Mouse (Mus musculus): ENCODE measurements around the gene Clec3b. TPM values are rescaled to one million over a fixed set of nuclear protein-coding genes. Genes with fewer than 3 reads are reported as not detected.
A peak's percentile ranks its signal among the peaks of the same experiment; 100 is the strongest.

Clec3b gene
- polyA plus RNA-seq, 1 experiment from 2014 or later, result not detected

DNA sequence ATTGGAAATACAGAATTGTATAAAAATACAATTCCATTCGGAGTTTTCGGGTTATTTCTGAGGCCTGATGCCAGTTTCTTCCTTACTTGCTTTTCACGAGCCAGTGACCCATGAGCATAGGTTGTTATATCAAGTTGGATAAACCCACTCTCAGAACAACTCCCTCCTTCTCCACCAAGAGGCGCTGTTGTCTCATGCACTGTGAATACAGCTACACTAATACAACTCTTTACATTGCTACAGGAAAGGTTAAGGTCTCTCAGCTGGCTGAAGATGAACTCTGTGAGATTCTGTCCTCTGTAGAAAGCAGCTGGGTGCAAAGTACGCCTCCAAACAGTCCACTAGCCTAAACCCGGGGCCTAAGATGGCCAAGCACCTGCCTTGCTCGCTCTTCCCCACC is 8.6 kb downstream of the Clec3b start:
- H3K4me1 ChIP-seq (replicated peaks), result peaks cover 9% of the 10 kb centered on the region
- 60% methylated on average over 7 of the region's 7 CpGs for WGBS

DNA sequence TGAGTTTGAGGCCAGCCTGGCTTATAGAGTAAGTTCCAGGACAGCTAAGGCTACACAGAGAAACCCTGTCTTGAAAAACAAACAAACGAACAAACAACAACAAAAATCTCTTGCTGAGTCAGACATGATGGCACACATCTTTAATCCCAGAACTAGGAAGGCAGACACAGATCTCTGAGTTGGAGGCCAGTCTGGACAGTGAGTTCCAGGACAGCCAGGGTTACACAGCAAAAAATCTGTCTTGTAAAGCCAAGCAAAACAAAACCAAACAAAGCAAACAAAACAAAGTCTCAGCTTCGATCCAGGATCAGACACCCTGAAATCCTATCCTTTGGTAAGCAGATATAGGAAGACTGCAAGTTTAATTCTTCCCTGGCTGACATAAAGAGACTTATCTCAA is 11.0 kb downstream of the Clec3b start:
- no peak overlapping the region for H3K27ac ChIP-seq
- no peaks in the 10 kb centered on the region for H3K9me3 ChIP-seq
- H3K36me3 ChIP-seq, result no peaks in the 10 kb centered on the region
- DNase-seq (ENCODE audit: low spot score), result no peak
- H3K4me3 ChIP-seq, result no peak overlapping the region
- 78% methylated on average over 2 of the region's 2 CpGs for WGBS
- peaks cover 4% of the 10 kb centered on the region for H3K4me1 ChIP-seq (replicated peaks)
- peaks cover under 1% of the 10 kb centered on the region for H3K27me3 ChIP-seq (ENCODE audit: insufficient read depth, poor library complexity, severe bottlenecking)

More for the DNA sequence above, 8.6 kb downstream of the Clec3b start:
- Histone ChIP-seq H3K27ac (no peak overlapping the region), H3K4me3 (no peak overlapping the region), H3K36me3 (no peaks in the 10 kb centered on the region), H3K27me3 (ENCODE audit: insufficient read depth, poor library complexity, severe bottlenecking) (peaks cover 8% of the 10 kb centered on the region), H3K9me3 (no peaks in the 10 kb centered on the region)
- peak; percentile 54 for DNase-seq (ENCODE audit: low spot score)

DNA sequence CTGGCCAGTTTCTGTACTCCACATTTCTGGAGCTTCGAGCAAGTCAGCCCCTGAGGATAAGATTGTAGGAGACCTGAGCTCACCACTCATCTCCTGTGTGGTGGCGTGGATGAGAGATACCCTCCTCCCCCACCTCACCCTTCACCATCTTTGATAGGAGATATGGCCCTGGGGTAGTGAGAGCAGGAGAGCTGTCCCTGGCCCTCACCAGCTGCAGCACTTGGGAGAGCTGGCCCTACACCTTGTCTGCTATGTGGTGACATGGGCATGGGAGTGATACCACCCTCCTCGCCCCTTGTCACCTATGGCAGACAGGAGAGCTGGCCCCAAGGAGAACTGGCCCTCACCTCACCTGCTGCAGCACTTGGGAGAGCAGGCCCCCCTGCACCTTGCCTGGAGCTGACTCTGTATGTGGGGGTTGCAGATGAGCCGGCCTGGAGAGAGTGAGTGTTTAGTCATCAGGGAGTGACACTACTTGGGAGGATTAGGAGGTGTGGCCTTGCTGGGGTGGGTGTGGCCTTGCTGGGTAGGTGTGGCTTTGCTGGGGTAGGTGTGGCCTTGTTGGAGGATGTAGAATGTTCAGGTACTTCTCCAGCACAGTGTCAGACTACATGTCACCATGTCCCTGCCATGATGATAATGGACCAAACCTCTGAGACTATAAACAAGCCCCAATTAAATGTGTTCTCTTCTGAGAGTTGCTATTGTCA is 12.4 kb downstream of the Clec3b start:
- Histone ChIP-seq H3K27me3 (ENCODE audit: insufficient read depth, poor library complexity, severe bottlenecking) (no peaks in the 10 kb centered on the region; the same call in 1 of the 2 replicates), H3K4me3 (no peak overlapping the region), H3K4me1 (replicated peaks) (no peaks in the 10 kb centered on the region), H3K9me3 (no peaks in the 10 kb centered on the region), H3K27ac (no peak overlapping the region), H3K36me3 (no peaks in the 10 kb centered on the region)
- WGBS, result 82% methylated on average over 4 of the region's 4 CpGs
- DNase-seq (ENCODE audit: low spot score), result no peak

DNA sequence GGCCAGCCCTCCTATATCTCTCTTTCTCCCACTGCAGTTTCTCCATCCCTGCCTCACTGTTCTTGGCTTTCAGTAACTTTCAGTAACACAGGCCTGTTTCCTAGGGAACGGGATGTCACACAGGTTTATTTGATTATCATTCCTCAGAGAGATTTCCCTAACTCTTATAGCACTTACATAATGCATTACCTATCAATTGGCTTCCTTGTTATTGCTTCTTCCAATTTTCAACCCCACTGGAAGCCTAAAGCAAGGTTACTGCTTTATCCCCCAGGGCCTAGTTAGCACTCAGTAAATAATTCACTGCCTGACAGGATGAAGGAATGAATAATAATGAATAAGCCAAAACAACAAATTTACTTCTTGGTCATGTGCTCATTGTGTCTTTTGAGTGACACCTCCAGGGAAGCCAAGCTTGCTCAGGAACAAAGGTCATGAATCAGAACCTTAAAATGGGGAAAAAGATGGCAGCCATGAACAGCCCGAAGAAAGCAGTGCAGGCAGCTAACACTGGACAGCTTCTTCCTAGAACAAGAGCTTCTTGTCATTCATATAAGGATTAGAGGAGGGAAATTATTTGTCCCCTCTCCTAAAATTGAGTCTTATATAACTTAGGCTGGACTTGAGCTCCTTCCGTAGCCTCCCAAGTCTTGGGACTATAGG is 15.2 kb downstream of the Clec3b start:
- Histone ChIP-seq H3K9me3 (no peaks in the 10 kb centered on the region), H3K4me3 (no peak overlapping the region), H3K27ac (no peak overlapping the region), H3K4me1 (replicated peaks) (no peaks in the 10 kb centered on the region), H3K27me3 (ENCODE audit: insufficient read depth, poor library complexity, severe bottlenecking) (no peaks in the 10 kb centered on the region), H3K36me3 (no peaks in the 10 kb centered on the region)
- DNase-seq (ENCODE audit: low spot score), result no peak
- WGBS, result 86% methylated on average over 3 of the region's 3 CpGs

DNA sequence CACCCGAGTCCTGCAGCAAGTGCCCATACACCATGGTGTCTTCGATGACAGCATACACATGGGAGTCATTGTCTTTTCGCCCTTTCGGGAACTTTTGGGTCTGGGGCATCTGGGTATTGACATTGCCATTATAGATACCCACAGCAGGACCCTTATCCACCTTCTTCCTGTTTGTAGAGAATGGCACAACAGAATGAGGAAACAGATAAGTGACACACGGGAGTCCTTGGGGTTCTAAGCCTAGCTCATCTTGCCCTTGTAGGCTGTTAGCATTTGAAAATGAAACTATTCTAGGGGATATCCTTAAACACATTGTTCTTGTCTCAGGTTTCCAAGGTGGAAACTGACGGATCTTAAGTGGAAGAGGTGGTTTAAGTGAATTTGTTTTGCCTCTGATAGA is 23.0 kb downstream of the Clec3b start:
- Histone ChIP-seq H3K4me1 (replicated peaks) (no peaks in the 10 kb centered on the region; the same call in 1 of the 2 replicates), H3K27me3 (ENCODE audit: insufficient read depth, poor library complexity, severe bottlenecking) (no peaks in the 10 kb centered on the region), H3K9me3 (no peaks in the 10 kb centered on the region), H3K36me3 (no peaks in the 10 kb centered on the region), H3K4me3 (no peak overlapping the region), H3K27ac (no peak overlapping the region)
- DNase-seq (ENCODE audit: low spot score), result no peak
- WGBS, result 88% methylated on average over 6 of the region's 6 CpGs

DNA sequence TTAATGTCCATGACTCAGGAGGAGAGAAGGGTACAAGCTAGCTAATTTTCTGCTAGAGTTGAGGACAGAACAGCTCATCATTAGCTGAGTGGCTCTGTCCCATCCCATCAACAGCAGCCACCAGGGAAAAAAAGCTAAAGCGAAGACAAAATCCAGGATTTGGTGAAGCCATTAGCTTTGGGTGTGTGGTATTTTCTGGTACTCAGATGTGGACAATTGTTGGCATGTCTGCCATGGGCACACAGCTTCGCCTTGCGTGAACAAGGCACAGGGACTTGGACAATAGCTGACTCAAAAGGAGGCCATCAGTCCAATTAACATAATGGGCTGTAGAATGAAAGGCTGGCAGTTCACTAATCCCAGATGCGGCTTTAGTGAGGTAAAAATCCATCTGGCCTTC is 23.6 kb downstream of the Clec3b start:
- Histone ChIP-seq H3K4me3 (no peak overlapping the region), H3K27me3 (ENCODE audit: insufficient read depth, poor library complexity, severe bottlenecking) (no peaks in the 10 kb centered on the region), H3K36me3 (no peaks in the 10 kb centered on the region), H3K4me1 (replicated peaks) (no peaks in the 10 kb centered on the region; the same call in 1 of the 2 replicates), H3K27ac (no peak overlapping the region), H3K9me3 (no peaks in the 10 kb centered on the region)
- no peak for DNase-seq (ENCODE audit: low spot score)
- 71% methylated on average over 4 of the region's 4 CpGs for WGBS

DNA sequence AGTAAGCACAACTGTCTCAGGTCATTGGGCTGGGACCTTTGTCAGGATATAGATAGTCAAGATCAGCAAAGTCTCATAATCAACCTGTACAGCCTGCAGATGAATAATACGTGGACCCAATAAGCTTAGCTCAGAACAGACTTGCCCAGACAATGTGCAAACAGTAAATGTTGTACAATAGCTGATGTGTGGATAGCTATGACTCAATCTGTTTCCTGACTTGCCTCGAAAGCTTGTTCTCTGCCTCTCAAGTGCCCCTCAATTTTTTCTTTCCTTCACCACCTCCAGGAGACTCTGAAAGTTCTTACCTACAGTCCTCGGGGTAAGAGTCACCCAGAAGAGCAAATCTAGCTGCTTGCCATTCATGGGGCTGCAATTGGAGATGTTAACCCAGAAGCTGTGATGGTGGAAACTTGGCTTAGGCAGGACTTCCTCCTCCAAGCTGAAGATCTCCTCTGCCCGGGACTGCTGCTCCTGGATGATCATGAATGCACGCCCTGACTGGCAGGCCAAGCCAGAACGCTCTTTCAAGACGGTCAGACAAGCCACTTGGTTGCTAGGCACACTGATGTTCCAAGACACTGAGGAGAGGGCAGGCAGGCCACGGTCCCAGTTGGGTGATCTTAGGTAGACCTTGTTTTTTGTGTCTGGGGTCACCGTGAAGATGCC is 26.8 kb downstream of the Clec3b start:
- H3K4me3 ChIP-seq, result no peak overlapping the region
- no peaks in the 10 kb centered on the region for H3K9me3 ChIP-seq
- no peak overlapping the region for H3K27ac ChIP-seq
- 89% methylated on average over 9 of the region's 9 CpGs for WGBS
- no peaks in the 10 kb centered on the region for H3K36me3 ChIP-seq
- no peaks in the 10 kb centered on the region for H3K27me3 ChIP-seq (ENCODE audit: insufficient read depth, poor library complexity, severe bottlenecking)
- no peaks in the 10 kb centered on the region; the same call in 1 of the 2 replicates for H3K4me1 ChIP-seq (replicated peaks)
- DNase-seq (ENCODE audit: low spot score), result no peak

DNA sequence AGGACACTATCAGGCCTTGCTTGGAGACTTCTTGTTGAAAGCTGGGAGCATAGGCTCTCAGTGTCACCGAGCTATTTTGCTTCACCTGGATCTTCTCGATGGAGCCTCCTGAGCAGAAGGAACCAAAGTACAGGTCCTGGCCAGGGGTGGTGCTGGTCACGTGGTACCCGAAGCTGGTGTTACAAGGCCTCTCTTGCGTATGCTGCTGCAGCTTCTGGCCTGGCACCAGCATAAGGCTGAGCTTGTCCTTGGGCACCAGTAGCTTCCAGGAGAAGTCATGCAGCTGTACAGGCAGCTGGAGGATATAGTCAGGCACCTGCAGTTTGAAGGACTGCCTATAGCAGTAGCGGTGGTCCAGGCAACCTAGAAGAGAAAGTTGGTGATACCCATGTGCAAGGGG is 29.3 kb downstream of the Clec3b start:
- no peak for DNase-seq (ENCODE audit: low spot score)
- Histone ChIP-seq H3K27ac (no peak overlapping the region), H3K4me3 (no peak overlapping the region), H3K4me1 (replicated peaks) (no peaks in the 10 kb centered on the region), H3K27me3 (ENCODE audit: insufficient read depth, poor library complexity, severe bottlenecking) (no peaks in the 10 kb centered on the region), H3K36me3 (no peaks in the 10 kb centered on the region), H3K9me3 (no peaks in the 10 kb centered on the region)
- 94% methylated on average over 6 of the region's 6 CpGs for WGBS

DNA sequence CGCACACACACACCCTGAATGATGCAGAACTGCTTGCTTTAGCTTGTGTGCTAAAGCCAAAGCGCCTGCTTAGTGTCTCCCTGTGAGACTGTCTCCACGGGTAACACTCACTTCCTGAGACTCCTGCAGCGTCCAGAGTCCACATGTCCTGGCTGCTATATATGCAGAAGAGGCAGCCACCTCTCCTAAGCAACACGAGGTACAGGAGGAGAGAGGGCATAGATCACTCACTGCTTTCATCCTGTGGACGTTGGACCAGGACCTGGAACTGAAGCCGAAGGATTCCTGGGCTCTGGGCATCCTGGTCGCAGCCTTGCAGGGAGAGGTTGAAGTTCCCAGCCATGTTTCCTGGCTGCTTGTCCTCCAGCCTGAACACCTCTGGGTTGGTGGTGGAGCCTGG is 32.5 kb downstream of the Clec3b start:
- Histone ChIP-seq H3K27me3 (ENCODE audit: insufficient read depth, poor library complexity, severe bottlenecking) (no peaks in the 10 kb centered on the region), H3K4me1 (replicated peaks) (no peaks in the 10 kb centered on the region), H3K27ac (no peak overlapping the region), H3K9me3 (no peaks in the 10 kb centered on the region), H3K4me3 (no peak overlapping the region), H3K36me3 (no peaks in the 10 kb centered on the region)
- 81% methylated on average over 8 of the region's 8 CpGs for WGBS
- no peak for DNase-seq (ENCODE audit: low spot score)

DNA sequence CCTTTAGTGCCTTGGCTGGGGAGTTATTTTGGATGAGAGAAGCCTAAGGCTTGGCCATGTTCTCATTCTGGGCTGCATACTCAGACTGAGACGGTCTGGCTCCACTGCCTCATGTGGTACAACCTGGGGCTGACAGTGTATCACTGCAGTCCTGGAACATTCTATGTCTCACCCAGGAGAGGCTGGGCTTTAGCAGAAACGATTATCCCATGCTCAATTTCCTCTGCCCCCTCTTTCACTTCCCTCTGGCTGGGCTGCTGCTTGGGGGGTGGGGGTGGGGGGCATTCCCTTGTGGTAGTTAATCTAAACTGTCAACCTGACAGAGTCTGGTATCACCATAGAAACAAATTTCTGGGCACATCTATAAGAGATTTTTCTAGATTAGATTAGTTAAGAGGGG is 34.8 kb downstream of the Clec3b start:
- Histone ChIP-seq H3K27ac (no peak overlapping the region), H3K27me3 (ENCODE audit: insufficient read depth, poor library complexity, severe bottlenecking) (no peaks in the 10 kb centered on the region), H3K4me3 (no peak overlapping the region), H3K36me3 (no peaks in the 10 kb centered on the region), H3K9me3 (no peaks in the 10 kb centered on the region), H3K4me1 (replicated peaks) (no peaks in the 10 kb centered on the region)
- WGBS, result 78% methylated on average over 2 of the region's 2 CpGs
- no peak for DNase-seq (ENCODE audit: low spot score)

DNA sequence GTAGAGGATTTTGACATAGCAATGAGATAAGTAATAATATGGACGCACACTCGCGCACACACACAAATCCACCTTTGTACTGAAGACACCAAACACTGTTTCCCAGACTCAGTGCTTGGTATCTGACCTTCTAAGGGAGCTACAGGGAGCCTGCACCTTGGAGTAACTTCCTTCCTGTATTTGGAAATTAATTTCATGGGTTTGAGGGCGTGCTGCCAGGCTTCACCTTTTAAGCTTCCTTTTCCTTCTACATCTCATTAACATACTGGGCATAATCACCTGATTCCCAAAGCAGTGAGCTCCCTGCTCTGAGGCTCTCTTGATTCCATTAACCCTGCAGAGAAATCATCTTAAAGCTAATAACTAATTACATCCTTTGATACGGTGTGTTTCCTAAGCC is 35.4 kb downstream of the Clec3b start:
- no peaks in the 10 kb centered on the region for H3K9me3 ChIP-seq
- H3K27ac ChIP-seq, result no peak overlapping the region
- H3K27me3 ChIP-seq (ENCODE audit: insufficient read depth, poor library complexity, severe bottlenecking), result no peaks in the 10 kb centered on the region
- WGBS, result 91% methylated on average over 5 of the region's 5 CpGs
- H3K4me3 ChIP-seq, result no peak overlapping the region
- H3K36me3 ChIP-seq, result no peaks in the 10 kb centered on the region
- no peak for DNase-seq (ENCODE audit: low spot score)
- no peaks in the 10 kb centered on the region for H3K4me1 ChIP-seq (replicated peaks)

DNA sequence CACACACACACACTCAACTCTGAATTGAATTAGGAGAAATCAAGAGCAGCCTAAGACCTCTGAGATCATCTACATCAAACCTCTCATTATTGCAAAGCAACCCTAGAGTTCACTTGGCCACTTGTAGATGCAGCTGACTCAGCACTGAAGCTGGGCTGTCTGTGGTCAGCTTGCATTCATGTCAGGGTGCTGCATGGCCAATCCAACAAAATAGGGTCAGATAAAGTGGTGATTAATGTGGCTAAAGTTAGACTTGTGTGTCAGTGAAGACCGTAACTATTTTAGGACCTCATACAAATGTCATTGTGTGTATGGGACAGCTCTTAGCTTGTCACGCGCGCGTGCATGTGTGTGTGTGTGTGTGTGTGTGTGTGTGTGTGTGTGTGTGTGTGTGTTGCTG is 36.8 kb downstream of the Clec3b start:
- no peaks in the 10 kb centered on the region for H3K36me3 ChIP-seq
- no peaks in the 10 kb centered on the region for H3K27me3 ChIP-seq (ENCODE audit: insufficient read depth, poor library complexity, severe bottlenecking)
- 98% methylated on average over 5 of the region's 5 CpGs for WGBS
- H3K4me3 ChIP-seq, result no peak overlapping the region
- no peaks in the 10 kb centered on the region for H3K4me1 ChIP-seq (replicated peaks)
- H3K27ac ChIP-seq, result no peak overlapping the region
- H3K9me3 ChIP-seq, result no peaks in the 10 kb centered on the region
- DNase-seq (ENCODE audit: low spot score), result no peak

DNA sequence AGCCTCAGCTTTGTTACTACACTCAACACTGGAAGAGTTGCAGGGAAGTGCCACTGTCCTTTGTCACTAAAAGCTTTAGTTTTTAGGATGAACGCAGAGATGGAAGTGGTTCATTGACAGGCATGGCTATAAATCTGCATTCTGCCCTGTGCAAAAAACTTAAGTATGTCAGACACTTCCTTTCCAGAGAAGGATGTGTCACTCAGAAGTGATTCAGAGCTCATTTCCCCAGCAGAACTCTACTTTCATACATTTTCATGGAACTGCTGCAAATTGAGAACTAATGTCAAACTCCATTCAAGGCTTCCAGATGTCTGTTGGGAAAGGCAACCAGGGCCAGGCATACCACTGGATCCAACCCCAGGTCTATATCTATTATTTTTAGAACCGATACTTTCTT is 37.5 kb downstream of the Clec3b start:
- WGBS, result 95% methylated on average over 2 of the region's 2 CpGs
- no peak overlapping the region for H3K4me3 ChIP-seq

More for the DNA sequence above, 37.5 kb downstream of the Clec3b start:
- no peaks in the 10 kb centered on the region for H3K9me3 ChIP-seq
- H3K27me3 ChIP-seq (ENCODE audit: insufficient read depth, poor library complexity, severe bottlenecking), result no peaks in the 10 kb centered on the region
- H3K4me1 ChIP-seq (replicated peaks), result no peaks in the 10 kb centered on the region
- no peaks in the 10 kb centered on the region for H3K36me3 ChIP-seq
- no peak for DNase-seq (ENCODE audit: low spot score)
- no peak overlapping the region for H3K27ac ChIP-seq
